Mouse (Mus musculus) kidney, embryonic 14.5 days (tissue): ENCODE data around the gene Ovol1. TPM values are rescaled to one million over a fixed set of nuclear protein-coding genes. Genes with fewer than 3 reads are reported as not detected.

Experiments
- ATAC-seq: fragments of 200-750 bp; cut with Nextera tagmentation; 2 replicates; pipeline ENCODE4 v1.8.0; 2017; ENCODE audit warnings: moderate number of reproducible peaks, mild to moderate bottlenecking, moderate TSS enrichment, moderate library complexity; ENCODE audit not compliant: low FRiP score, low TSS enrichment
- H3K27ac ChIP-seq: fragments of 300-500 bp; sonication (generic); 2 replicates; pipeline ENCODE4 v1.5.1; 2014; ENCODE audit warnings: low read depth, mild to moderate bottlenecking, low read length, moderate library complexity, mixed read lengths
- H3K27me3 ChIP-seq: fragments of 300-500 bp; sonication (generic); 2 replicates; pipeline ENCODE4 v1.6.1; 2014; ENCODE audit warnings: mild to moderate bottlenecking, low read length; ENCODE audit not compliant: control insufficient read depth, insufficient read depth
- H3K36me3 ChIP-seq: fragments of 300-500 bp; sonication (generic); 2 replicates; pipeline ENCODE4 v1.6.1; 2014; ENCODE audit warnings: low read length, mixed read lengths; ENCODE audit not compliant: control insufficient read depth, insufficient read depth
- H3K4me1 ChIP-seq: fragments of 300-500 bp; sonication (generic); 2 replicates; pipeline ENCODE4 v1.6.1; 2014; ENCODE audit warnings: low read length, mixed read lengths; ENCODE audit not compliant: control insufficient read depth, insufficient read depth
- H3K4me2 ChIP-seq: fragments of 300-500 bp; sonication (generic); replicated peaks from 2 replicates; pipeline ENCODE4 v1.6.1; 2014; ENCODE audit warnings: low read depth, mild to moderate bottlenecking, low read length
- H3K4me3 ChIP-seq: fragments of 300-500 bp; sonication (generic); 2 replicates; pipeline ENCODE4 v1.5.1; 2014; ENCODE audit warnings: mild to moderate bottlenecking, low read length
- H3K9ac ChIP-seq: fragments of 300-500 bp; sonication (generic); 2 replicates; pipeline ENCODE4 v1.6.1; 2014; ENCODE audit warnings: low read depth, mild to moderate bottlenecking, low read length, moderate library complexity
- H3K9me3 ChIP-seq: fragments of 300-500 bp; sonication (generic); 2 replicates; pipeline ENCODE4 v1.6.1; 2016; ENCODE audit warnings: low read length; ENCODE audit not compliant: control insufficient read depth
- WGBS: fragments of 180-500 bp; shearing (Covaris S2); extraction: QIAGEN DNeasy Blood & Tissue Kit; methylation state at CpG from one replicate; pipeline ENCODE4 v1.1.7; 2014; 5-methylcytosine and 5-hydroxymethylcytosine counted together
- polyA plus RNA-seq: library from polyadenylated mRNA; unstranded; fragments of >200 nt; fragmentation: Nextera tagmentation; extraction: Ambion mirVana; gene quantifications from 2 replicates; pipeline ENCODE4 v1.2.1, GENCODE M21; 2014

Ovol1 gene
- polyA plus RNA-seq, 1 experiment from 2014 or later: 11.8 TPM

DNA sequence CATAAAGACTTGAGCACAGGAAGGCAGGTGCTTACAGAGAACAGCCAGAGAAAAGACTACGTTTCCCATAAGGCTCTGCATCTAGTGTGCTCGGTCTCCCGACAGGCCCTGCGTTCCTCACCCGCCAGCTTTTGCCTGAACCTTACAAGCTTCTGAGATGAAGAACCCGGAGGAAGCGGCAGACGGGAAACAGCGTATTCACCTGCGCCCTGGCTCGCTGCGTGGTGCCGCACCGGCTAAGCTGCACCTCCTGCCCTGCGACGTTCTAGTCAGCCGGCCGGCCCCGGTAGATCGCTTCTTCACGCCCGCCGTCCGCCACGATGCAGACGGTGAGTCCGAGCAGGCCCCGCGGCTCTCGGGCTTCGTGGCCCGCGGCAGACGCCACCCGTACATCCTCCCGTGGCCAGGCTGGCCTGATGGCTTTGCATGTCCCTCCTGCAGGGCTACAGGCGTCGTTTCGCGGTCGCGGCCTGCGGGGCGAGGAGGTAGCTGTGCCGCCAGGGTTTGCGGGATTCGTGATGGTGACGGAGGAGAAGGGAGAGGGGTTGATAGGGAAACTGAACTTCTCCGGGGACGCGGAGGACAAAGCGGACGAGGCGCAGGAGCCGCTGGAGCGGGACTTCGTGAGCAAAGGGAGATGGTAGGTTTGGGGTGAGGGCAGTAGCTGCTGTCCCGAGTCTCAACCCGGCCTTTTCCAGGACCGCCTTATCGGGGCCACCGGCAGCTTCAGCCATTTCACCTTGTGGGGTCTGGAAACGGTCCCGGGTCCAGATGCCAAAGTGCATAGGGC, 41.5 kb upstream of the Ovol1 start, which contains the start of gene Rnaseh2c:
Gene Rnaseh2c (plus strand): TSS at position 122 of the 790 bp plus-strand sequence.
- peak; percentile 82 for ATAC-seq

DNA sequence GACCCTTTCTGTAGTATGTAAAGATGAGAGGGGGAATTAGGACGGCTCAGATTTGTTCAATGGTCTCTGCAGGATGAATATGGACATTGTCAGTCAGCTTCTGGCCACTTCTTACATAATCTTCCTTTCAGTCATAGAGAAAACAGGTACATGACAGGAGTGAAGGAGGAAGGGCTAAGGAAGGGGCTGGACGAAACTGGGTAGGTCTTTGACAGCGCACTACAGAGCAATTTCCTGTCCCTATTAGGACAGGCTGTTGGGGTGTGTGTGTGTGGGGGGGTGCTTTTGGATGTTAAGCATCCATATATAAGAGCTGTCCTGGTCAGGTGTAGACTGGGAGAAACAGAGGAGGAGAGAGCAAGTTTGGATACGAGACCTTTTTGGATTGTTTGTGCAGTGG, 38.8 kb upstream of the Ovol1 start:
- Histone ChIP-seq H3K27me3 (no peaks in the 10 kb centered on the region), H3K4me3 (no peak overlapping the region), H3K27ac (no peak overlapping the region), H3K4me1 (peaks cover 10% of the 10 kb centered on the region), H3K36me3 (peaks cover 15% of the 10 kb centered on the region), H3K4me2 (no peak overlapping the region), H3K9me3 (no peaks in the 10 kb centered on the region), H3K9ac (no peak overlapping the region)
- ATAC-seq: no peak
- 78% methylated on average over 4 of the region's 4 CpGs for WGBS

More for the DNA sequence above, 41.5 kb upstream of the Ovol1 start, which contains the start of gene Rnaseh2c:
- peaks cover 42% of the 10 kb centered on the region for H3K36me3 ChIP-seq
- peak within 1 kb of the TSS; percentile 95 for H3K4me3 ChIP-seq
- peaks cover 10% of the 10 kb centered on the region for H3K4me1 ChIP-seq
- H3K9ac ChIP-seq: peak within 1 kb of the TSS; percentile 98
- no peaks in the 10 kb centered on the region for H3K27me3 ChIP-seq
- H3K4me2 ChIP-seq: peak within 1 kb of the TSS; percentile 86
- no peaks in the 10 kb centered on the region for H3K9me3 ChIP-seq
- H3K27ac ChIP-seq: peak within 1 kb of the TSS; percentile 89
- under 1% methylated on average over 64 of the region's 64 CpGs for WGBS

DNA sequence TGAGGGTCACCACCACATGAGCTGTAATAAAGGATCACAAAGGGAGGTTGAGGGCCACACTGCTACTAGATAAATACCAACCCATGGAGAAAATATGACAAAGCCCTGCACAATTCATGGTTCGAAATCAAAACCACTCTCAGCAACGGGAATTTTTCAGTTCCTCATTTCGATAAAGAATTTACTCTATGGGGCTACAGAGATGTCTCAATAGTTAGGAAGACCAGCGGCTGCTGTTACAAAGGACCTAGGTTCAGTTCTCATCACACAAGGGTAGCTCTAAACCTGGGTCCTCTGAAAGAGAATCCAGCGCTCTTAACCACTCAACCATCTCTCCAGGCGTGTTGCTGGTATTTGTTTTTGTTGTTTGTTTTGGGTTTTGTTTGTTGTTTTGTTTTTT, 31.4 kb upstream of the Ovol1 start:
- ATAC-seq: no peak
- 87% methylated on average over 6 of the region's 6 CpGs for WGBS
- no peaks in the 10 kb centered on the region for H3K36me3 ChIP-seq
- H3K27ac ChIP-seq: no peak overlapping the region
- H3K9me3 ChIP-seq: no peaks in the 10 kb centered on the region
- H3K4me1 ChIP-seq: no peaks in the 10 kb centered on the region
- H3K4me2 ChIP-seq: no peak overlapping the region
- no peak overlapping the region for H3K4me3 ChIP-seq
- no peaks in the 10 kb centered on the region for H3K27me3 ChIP-seq
- no peak overlapping the region for H3K9ac ChIP-seq

DNA sequence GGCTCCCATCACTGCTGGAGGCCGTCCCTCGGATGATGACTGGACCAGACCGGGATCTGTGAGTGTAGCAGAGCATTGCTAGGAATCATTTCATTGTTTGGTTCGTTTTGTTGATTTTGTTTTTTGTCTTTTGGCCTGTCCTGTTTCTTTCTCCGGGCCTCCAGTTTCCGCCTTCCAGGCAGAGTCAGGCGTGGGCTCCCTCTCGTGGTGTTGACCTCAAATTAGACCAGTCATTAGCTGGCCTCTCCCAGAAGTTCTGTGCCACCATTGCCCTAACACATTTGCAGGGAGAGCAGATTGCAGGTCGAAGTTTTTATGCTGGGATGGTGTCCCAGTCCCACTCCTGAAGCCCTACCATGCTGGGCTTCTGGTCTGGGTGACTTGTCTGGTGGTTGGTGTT, 28.7 kb upstream of the Ovol1 start:
- Histone ChIP-seq H3K4me2 (no peak overlapping the region), H3K4me1 (no peaks in the 10 kb centered on the region), H3K4me3 (no peak overlapping the region), H3K9ac (no peak overlapping the region), H3K36me3 (no peaks in the 10 kb centered on the region), H3K27ac (no peak overlapping the region), H3K27me3 (no peaks in the 10 kb centered on the region), H3K9me3 (no peaks in the 10 kb centered on the region)
- ATAC-seq: no peak
- WGBS: 70% methylated on average over 9 of the region's 9 CpGs

DNA sequence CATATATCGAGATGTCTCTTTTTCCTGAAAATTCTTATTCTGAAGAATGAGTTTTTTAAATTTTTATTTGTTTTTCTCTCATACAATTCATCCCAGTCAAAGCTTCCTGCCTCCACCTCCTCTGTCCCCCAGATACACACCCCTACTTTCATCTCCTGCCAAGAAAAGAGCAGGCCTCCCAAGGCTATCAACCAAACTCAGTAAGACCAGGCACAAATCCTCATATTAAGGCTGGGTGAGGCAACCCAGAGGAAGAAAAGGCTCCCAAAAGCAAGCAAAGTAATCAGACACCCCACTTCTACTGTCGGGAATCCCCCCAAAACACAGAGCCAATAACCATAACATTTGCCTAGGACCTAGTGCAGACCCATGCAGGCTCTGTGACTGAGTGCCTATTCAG, 21.5 kb upstream of the Ovol1 start:
- no peaks in the 10 kb centered on the region for H3K36me3 ChIP-seq
- no peak overlapping the region for H3K9ac ChIP-seq
- WGBS: 73% methylated on average over 2 of the region's 2 CpGs
- H3K27ac ChIP-seq: no peak overlapping the region
- ATAC-seq: no peak
- no peaks in the 10 kb centered on the region for H3K4me1 ChIP-seq
- H3K27me3 ChIP-seq: no peaks in the 10 kb centered on the region
- H3K4me3 ChIP-seq: no peak overlapping the region
- no peaks in the 10 kb centered on the region for H3K9me3 ChIP-seq
- H3K4me2 ChIP-seq: no peak overlapping the region

DNA sequence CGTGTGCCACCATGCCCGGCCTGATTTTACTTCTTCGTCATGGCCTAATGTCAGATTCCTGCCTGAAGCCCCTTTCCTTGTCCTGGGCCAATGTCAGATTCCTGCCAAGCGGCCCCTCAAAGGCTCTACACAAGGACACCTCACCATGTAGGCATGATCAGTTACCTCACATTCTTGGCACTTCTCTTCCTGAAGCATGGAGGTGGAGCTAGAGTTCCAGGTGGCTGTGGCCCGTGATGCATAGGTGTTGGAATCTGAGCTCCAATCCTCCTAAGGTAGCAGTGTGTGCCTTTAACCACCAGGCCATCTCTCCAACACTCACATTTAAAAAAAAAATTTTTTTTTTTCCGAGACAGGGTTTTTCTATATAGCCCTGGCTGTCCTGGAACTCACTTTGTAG, 20.3 kb upstream of the Ovol1 start:
- ATAC-seq: no peak
- Histone ChIP-seq H3K4me2 (no peak overlapping the region), H3K4me1 (no peaks in the 10 kb centered on the region), H3K9me3 (no peaks in the 10 kb centered on the region), H3K27me3 (no peaks in the 10 kb centered on the region), H3K9ac (no peak overlapping the region), H3K27ac (no peak overlapping the region), H3K4me3 (no peak overlapping the region), H3K36me3 (no peaks in the 10 kb centered on the region)
- WGBS: 85% methylated on average over 6 of the region's 6 CpGs

DNA sequence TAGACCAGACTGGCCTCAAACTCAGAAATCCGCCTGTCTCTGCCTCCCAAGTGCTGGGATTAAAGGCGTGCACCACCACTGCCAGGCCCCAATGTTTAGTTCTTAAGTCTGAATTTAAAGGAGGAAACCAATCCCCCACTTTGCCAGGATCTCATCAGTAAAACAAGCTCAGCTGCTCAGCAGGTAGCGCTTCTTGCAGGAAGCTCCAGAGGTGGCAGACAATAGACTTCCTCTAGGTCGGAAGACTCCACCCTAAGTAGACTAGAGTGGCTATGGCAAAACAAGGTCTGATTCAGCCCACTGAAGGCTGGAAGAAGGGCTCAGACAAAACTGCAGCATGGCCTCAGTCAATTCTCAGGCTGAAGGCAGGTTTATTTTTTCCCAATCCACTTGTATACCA, 19.5 kb upstream of the Ovol1 start:
- ATAC-seq: no peak
- H3K27ac ChIP-seq: no peak overlapping the region
- no peaks in the 10 kb centered on the region for H3K27me3 ChIP-seq
- no peak overlapping the region for H3K4me3 ChIP-seq
- H3K9ac ChIP-seq: no peak overlapping the region
- 70% methylated on average over 4 of the region's 4 CpGs for WGBS
- H3K4me2 ChIP-seq: no peak overlapping the region
- H3K36me3 ChIP-seq: no peaks in the 10 kb centered on the region
- H3K9me3 ChIP-seq: no peaks in the 10 kb centered on the region
- H3K4me1 ChIP-seq: no peaks in the 10 kb centered on the region

DNA sequence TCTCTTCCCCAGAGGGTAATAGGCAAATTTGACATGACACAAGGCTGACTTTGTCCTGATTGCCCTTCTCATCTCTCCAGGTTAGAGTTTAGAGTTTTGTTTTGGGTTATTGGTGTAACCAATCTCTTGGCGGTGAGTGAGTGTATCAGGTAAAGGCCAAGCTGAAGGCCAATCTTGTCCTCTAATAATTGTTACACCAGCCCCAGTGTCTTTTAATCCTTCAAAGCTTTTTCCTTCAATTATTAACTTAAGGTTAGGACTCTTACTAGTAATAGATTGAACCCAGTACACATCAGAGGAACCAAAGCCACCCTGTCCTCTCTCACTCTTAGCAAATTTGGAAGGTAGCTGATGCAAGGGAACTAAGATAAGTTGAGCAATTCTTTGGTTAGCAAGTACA, 14.9 kb upstream of the Ovol1 start:
- H3K27ac ChIP-seq: no peak overlapping the region
- no peak for ATAC-seq
- no peaks in the 10 kb centered on the region for H3K27me3 ChIP-seq
- no peaks in the 10 kb centered on the region for H3K9me3 ChIP-seq
- H3K4me3 ChIP-seq: no peak overlapping the region
- no peaks in the 10 kb centered on the region for H3K4me1 ChIP-seq
- peaks cover 10% of the 10 kb centered on the region for H3K36me3 ChIP-seq
- H3K4me2 ChIP-seq: no peak overlapping the region
- H3K9ac ChIP-seq: no peak overlapping the region
- 85% methylated on average over 1 of the region's 1 CpGs for WGBS

DNA sequence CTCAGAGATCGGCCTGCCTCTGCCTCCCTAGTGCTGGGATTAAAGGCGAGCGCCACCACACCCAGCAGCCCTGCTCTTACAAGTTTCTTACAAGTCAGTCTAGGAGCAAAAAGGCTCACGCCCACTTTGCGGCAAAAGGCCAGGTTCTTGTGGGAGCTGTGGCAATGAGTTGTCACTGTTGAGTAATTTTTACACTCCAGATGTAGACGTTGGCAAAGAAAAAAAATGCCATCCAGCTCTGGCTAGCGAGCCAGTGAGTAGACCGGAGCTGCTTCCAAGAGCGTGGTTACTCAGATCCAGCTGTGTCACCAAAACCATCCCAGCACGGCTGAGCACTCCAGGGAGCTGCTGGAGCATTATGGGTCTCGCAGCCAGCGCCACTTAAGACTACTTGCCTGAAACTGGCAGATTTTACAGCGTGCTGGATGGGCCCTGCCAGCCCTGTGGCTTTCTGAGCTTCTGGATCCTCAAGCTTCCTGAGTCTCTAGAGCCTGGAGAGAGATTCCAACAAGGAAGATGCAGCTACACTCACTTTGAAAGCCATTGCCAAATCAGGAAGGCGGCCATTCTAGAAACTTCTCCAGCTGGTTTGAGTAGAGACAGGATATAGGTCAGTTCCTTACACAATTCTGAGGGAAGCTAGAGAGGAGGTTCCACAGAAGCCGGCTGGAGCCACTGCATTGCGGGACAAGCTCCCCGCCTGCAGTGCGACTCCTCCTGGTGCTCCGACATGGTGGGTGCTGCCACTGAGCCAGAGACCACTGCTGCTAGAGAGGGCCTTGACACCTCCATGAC, 12.1 kb upstream of the Ovol1 start:
- H3K9me3 ChIP-seq: no peaks in the 10 kb centered on the region
- no peak overlapping the region for H3K9ac ChIP-seq
- no peak overlapping the region for H3K27ac ChIP-seq
- H3K4me2 ChIP-seq: no peak overlapping the region
- ATAC-seq: no peak
- H3K4me3 ChIP-seq: no peak overlapping the region
- no peaks in the 10 kb centered on the region for H3K4me1 ChIP-seq
- no peaks in the 10 kb centered on the region for H3K27me3 ChIP-seq
- H3K36me3 ChIP-seq: peaks cover 22% of the 10 kb centered on the region
- WGBS: 86% methylated on average over 19 of the region's 19 CpGs
